Mouse (Mus musculus) cerebellum, adult 2 months (tissue): ENCODE data around the gene Ntm.

Experiments used
- CTCF ChIP-seq: fragments of 200-500 bp; IDR thresholded peaks from 2 replicates; pipeline ENCODE4 v1.5.1; 2011; ENCODE audit warnings: low read depth, mild to moderate bottlenecking, control low read depth, low read length, moderate library complexity, borderline replicate concordance; ENCODE audit not compliant: insufficient read depth
- POLR2A ChIP-seq: fragments of 200-500 bp; IDR thresholded peaks from 2 replicates; pipeline ENCODE4 v1.6.1; 2011; ENCODE audit warnings: low read length, control low read depth, borderline replicate concordance; ENCODE audit not compliant: insufficient read depth

DNA sequence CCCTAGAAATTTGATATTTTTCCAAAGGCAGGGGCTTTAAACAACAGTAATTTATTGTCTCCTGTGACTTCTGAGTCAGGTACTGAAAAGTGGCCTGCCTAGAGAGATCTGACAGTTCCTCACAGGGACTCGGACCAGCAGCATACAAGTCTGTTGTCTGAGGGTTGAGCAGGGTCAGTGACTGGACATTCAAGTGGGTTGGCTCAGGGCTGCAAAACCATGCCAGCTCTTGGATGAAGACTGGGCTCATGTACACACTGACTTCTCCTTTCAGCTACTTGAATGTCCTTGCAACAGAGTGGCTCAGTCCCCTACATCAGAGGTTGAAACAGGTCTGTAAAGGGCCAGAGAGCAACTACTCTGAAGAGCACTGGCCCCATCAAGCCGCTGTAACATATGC, 797.2 kb downstream of the Ntm start:
- no peak for TF ChIP-seq POLR2A
- no peak for TF ChIP-seq CTCF
